Mouse (Mus musculus) small intestine, adult 2 months (tissue): Measurements from ENCODE around the gene Slc8a1. TPM values are rescaled to one million over a fixed set of nuclear protein-coding genes. Genes with fewer than 3 reads are reported as not detected.

ENCODE experiments used
- H3K27ac ChIP-seq: fragments of 200-500 bp; 2 replicates; pipeline ENCODE4 v1.5.1; 2012; ENCODE audit warnings: low read depth, low read length, control low read depth, inconsistent platforms; ENCODE audit not compliant: insufficient read depth
- H3K27me3 ChIP-seq: fragments of 200-500 bp; 2 replicates; pipeline ENCODE4 v1.6.1; 2012; ENCODE audit warnings: mild to moderate bottlenecking, moderate library complexity, low read length, inconsistent platforms; ENCODE audit not compliant: control insufficient read depth, insufficient read depth
- H3K36me3 ChIP-seq: fragments of 200-500 bp; 2 replicates; pipeline ENCODE4 v1.6.1; 2012; ENCODE audit warnings: mild to moderate bottlenecking, low read length, control low read depth, inconsistent platforms; ENCODE audit not compliant: control insufficient read depth, insufficient read depth
- H3K4me1 ChIP-seq: fragments of 200-500 bp; 2 replicates; pipeline ENCODE4 v1.6.1; 2012; ENCODE audit warnings: low read length, inconsistent platforms, mixed read lengths; ENCODE audit not compliant: control insufficient read depth, insufficient read depth, insufficient read length
- H3K4me3 ChIP-seq: fragments of 200-500 bp; 2 replicates; pipeline ENCODE4 v1.5.1; 2012; ENCODE audit warnings: low read depth, mild to moderate bottlenecking, control low read depth, inconsistent platforms, low read length, moderate library complexity
- CTCF ChIP-seq: fragments of 200-500 bp; IDR thresholded peaks from 2 replicates; pipeline ENCODE4 v1.5.1; 2012; ENCODE audit warnings: low read depth, mild to moderate bottlenecking, control low read depth, inconsistent platforms, low read length, moderate library complexity, mixed read lengths; ENCODE audit not compliant: insufficient replicate concordance, insufficient read length; ENCODE audit errors: extremely low read depth
- POLR2A ChIP-seq: fragments of 200-500 bp; IDR thresholded peaks from 2 replicates; pipeline ENCODE4 v1.6.1; 2012; ENCODE audit warnings: low read depth, mild to moderate bottlenecking, control low read depth, inconsistent platforms, low read length, moderate library complexity
- WGBS: fragments of 180-500 bp; shearing (Covaris S2); methylation state at CpG from one replicate; pipeline ENCODE4 v1.1.7; 2018; 5-methylcytosine and 5-hydroxymethylcytosine counted together
- polyA plus RNA-seq: library from polyadenylated mRNA; depleted of rRNA; stranded (reverse); fragments of >200 nt; gene quantifications from 2 replicates; pipeline ENCODE4 v1.2.3, GENCODE M21; 2012

Gene Slc8a1
- polyA plus RNA-seq, 1 experiment: 1.0 TPM

DNA sequence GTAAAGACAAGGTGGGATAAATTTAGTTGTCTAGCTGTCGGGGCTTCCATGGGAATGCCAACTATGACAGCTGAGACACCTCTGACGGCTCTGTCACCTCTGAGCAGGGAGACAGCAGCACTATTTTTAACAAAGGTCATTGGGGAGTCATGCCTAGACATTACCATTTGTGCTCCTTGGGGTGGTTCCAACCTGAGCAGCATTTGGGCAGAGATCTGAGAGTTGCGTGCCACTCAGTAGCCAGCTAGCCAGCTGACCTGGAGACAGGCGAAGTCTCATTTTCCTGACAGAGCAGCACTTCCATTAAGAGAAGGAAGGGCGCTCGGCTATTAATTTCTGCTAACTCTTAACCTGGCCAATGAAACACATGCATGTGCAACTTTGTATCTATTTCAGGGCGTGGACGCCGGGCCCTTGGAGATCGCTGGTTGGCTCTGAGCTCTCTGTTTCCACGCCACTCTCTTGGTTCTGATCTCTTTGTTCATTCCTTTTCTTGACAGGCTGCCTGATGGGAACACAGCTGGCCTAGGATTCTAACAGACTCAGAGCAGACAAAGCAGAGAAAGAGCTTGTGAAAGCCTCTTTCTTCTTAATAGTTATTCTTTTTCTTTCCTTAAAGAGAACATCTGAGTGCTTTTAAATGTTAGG lies 256.2 kb downstream of the Slc8a1 start:
- Histone ChIP-seq H3K27ac (no peak overlapping the region), H3K4me1 (no peaks in the 10 kb centered on the region), H3K4me3 (no peak overlapping the region), H3K27me3 (no peaks in the 10 kb centered on the region), H3K36me3 (no peaks in the 10 kb centered on the region)
- WGBS: 84% methylated on average over 11 of the region's 11 CpGs
- TF ChIP-seq POLR2A (no peak), CTCF (no peak)

DNA sequence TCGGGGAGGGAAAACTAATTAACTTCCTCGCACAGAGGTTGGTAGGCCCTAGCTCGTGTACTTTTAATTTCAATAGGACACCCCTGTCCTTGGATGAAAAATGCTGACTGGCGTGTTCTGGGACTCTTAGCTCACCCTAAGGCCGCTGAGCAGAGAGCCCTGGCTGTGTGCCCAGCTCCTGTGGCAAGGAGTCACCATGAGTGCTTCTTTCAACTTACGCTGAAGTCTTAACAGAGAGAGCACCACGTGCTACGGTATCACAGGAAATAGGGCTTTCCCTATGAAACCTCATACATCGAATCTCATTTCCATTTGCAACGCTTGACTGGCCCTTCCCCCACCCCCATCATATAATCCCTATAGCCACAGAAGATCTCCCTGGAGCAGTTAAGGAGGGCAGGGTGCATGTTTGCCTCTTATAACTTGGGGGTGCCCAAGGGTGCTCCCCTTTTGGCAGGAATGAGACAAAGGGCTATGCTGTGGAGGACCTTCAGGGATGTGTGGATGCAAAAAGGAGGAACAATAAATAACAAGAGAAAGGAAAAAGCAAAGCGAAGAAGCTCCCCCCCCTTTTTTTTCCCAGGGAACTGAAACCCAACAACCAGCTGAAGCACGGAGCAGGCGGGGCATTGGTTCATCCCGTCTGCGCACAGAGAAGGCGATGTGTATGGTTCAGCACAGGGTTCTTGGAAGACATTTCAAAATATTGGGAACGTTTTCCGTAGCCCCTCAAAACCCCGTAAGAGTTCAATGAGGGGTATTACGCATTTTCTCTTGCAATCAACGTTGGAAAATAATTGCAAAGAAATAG lies 257.6 kb downstream of the Slc8a1 start:
- 70% methylated on average over 21 of the region's 21 CpGs for WGBS
- TF ChIP-seq POLR2A (no peak), CTCF (no peak)
- H3K27me3 ChIP-seq: no peaks in the 10 kb centered on the region

GRCm38 (mm10) chr17:81479807-81480206 lies 258.4 kb downstream of the Slc8a1 start:
- 44% methylated on average over 4 of the region's 4 CpGs for WGBS
- Histone ChIP-seq H3K27ac (no peak overlapping the region), H3K4me1 (no peaks in the 10 kb centered on the region), H3K4me3 (no peak overlapping the region), H3K36me3 (no peaks in the 10 kb centered on the region), H3K27me3 (no peaks in the 10 kb centered on the region)
- TF ChIP-seq CTCF: no peak
- no peak for TF ChIP-seq POLR2A

More for the DNA sequence above, 257.6 kb downstream of the Slc8a1 start:
- no peaks in the 10 kb centered on the region for H3K4me1 ChIP-seq
- H3K27ac ChIP-seq: no peak overlapping the region
- H3K36me3 ChIP-seq: no peaks in the 10 kb centered on the region
- no peak overlapping the region for H3K4me3 ChIP-seq

DNA sequence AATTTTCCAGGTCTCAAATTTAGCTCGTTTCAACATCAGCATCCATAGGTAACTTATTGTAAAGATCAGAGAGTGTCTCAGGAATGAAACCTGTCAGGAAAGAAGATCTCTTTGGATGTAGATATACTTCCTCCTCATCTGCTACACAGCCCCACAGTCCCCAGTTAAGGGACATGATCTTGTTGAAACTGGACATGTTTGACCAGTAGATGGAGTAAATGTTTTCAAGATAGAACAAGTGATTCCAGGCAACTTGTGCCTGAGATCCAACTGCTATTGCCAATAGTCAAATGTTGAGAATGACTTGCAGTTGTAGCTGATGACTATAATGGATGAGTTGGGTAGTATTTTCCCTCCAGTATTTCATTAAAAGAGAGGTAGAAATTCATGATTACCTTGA lies 260.8 kb downstream of the Slc8a1 start:
- Histone ChIP-seq H3K4me3 (no peak overlapping the region), H3K4me1 (no peaks in the 10 kb centered on the region), H3K36me3 (no peaks in the 10 kb centered on the region), H3K27ac (no peak overlapping the region), H3K27me3 (no peaks in the 10 kb centered on the region)
- TF ChIP-seq CTCF (no peak), POLR2A (no peak)
- 61% methylated on average over 1 of the region's 1 CpGs for whole genome bisulfite sequencing

GRCm38 (mm10) chr17:81473363-81473762 lies 264.8 kb downstream of the Slc8a1 start:
- Histone ChIP-seq H3K4me1 (no peaks in the 10 kb centered on the region), H3K27me3 (no peaks in the 10 kb centered on the region), H3K27ac (no peak overlapping the region), H3K36me3 (no peaks in the 10 kb centered on the region), H3K4me3 (no peak overlapping the region)
- WGBS: 66% methylated on average over 3 of the region's 3 CpGs
- TF ChIP-seq POLR2A (no peak), CTCF (no peak)

GRCm38 (mm10) chr17:81468941-81469340 lies 269.2 kb downstream of the Slc8a1 start:
- 73% methylated on average over 5 of the region's 5 CpGs for WGBS

DNA sequence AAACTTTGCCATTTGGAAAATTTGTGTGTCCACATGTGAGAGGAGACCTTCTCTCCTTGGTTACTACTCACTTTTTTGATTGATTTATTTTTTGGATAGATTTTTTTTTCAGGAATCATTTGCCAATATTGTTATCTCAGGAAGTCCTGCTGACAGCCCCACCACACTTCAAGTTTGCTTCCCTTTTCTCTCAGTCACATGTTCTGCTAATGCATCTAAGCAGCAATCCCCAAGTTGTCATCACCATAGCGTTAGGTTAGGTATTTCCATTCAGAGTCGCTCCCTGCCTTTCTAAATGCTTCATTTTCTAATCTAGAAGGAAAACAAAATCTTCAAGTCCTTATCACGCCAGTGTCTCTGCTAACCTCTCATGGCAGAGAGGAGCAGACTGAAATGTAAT lies 278.8 kb downstream of the Slc8a1 start:
- Histone ChIP-seq H3K4me1 (no peaks in the 10 kb centered on the region), H3K27me3 (no peaks in the 10 kb centered on the region), H3K4me3 (no peak overlapping the region), H3K36me3 (no peaks in the 10 kb centered on the region), H3K27ac (no peak overlapping the region)
- TF ChIP-seq CTCF: no peak
- no peak for TF ChIP-seq POLR2A
- 82% methylated on average over 3 of the region's 3 CpGs for WGBS

More at GRCm38 (mm10) chr17:81468941-81469340, 269.2 kb downstream of the Slc8a1 start:
- Histone ChIP-seq H3K27me3 (no peaks in the 10 kb centered on the region), H3K27ac (peak overlapping the region; percentile 22; the same call in 1 of the 2 replicates), H3K4me3 (no peak overlapping the region), H3K36me3 (no peaks in the 10 kb centered on the region), H3K4me1 (no peaks in the 10 kb centered on the region)
- TF ChIP-seq CTCF (no peak), POLR2A (no peak)
